Mouse (Mus musculus) cerebellum, postnatal 25 days (tissue): ENCODE results near the gene Gucd1.
"Not testable (repeated sequence)": the region's sequence is repeated elsewhere in the genome, so short reads cannot be mapped to it uniquely, and the experiment has no call there.

Source experiments
- DNase-seq, 2 experiments: peaks; one replicate each; pipeline ENCODE4 v3.0.0; 2021; ENCODE audit warnings: mixed read lengths in 2 of 2

The Gucd1 gene

GRCm38 (mm10) chr10:75364214-75364690, 153.5 kb downstream of the Gucd1 start:
- DNase-seq: peak; percentile 63 to 79

GRCm38 (mm10) chr10:75355341-75355740, 162.4 kb downstream of the Gucd1 start:
- no peak for DNase-seq

- not testable (repeated sequence) for DNase-seq
These were observed 163.9 kb downstream of the Gucd1 start for GRCm38 (mm10) chr10:75353838-75354241.

GRCm38 (mm10) chr10:75352541-75352940, 165.2 kb downstream of the Gucd1 start:
- no peak for DNase-seq

GRCm38 (mm10) chr10:75350564-75350963, 167.2 kb downstream of the Gucd1 start:
- DNase-seq: no peak

GRCm38 (mm10) chr10:75345265-75345664, 172.5 kb downstream of the Gucd1 start:
- DNase-seq: peak in 1 of 2 experiments; percentile 30

GRCm38 (mm10) chr10:75344563-75344962, 173.2 kb downstream of the Gucd1 start:
- not testable (repeated sequence) for DNase-seq

GRCm38 (mm10) chr10:75341936-75342335, 175.8 kb downstream of the Gucd1 start:
- no peak for DNase-seq

- no peak for DNase-seq
These were observed 178.4 kb downstream of the Gucd1 start for GRCm38 (mm10) chr10:75339377-75339776.

GRCm38 (mm10) chr10:75338852-75339251, 178.9 kb downstream of the Gucd1 start:
- DNase-seq: no peak

GRCm38 (mm10) chr10:75337231-75337630, 180.5 kb downstream of the Gucd1 start:
- DNase-seq: no peak

GRCm38 (mm10) chr10:75335075-75335474, 182.7 kb downstream of the Gucd1 start:
- DNase-seq: no peak

GRCm38 (mm10) chr10:75334175-75334574, 183.6 kb downstream of the Gucd1 start:
- DNase-seq: no peak

GRCm38 (mm10) chr10:75333176-75333776, 184.5 kb downstream of the Gucd1 start:
- DNase-seq: peak; percentile 64 to 65

GRCm38 (mm10) chr10:75332268-75332667, 185.5 kb downstream of the Gucd1 start:
- DNase-seq: no peak

GRCm38 (mm10) chr10:75328201-75328704, 189.5 kb downstream of the Gucd1 start:
- no peak for DNase-seq

- no peak for DNase-seq
These were observed 190.7 kb downstream of the Gucd1 start for GRCm38 (mm10) chr10:75327081-75327480.

- no peak for DNase-seq
These were observed 191.2 kb downstream of the Gucd1 start for GRCm38 (mm10) chr10:75326553-75326952.

- no peak for DNase-seq
These were observed 192.0 kb downstream of the Gucd1 start for GRCm38 (mm10) chr10:75325821-75326220.

- DNase-seq: no peak
These were observed 193.4 kb downstream of the Gucd1 start for GRCm38 (mm10) chr10:75324391-75324790.

- DNase-seq: peak in 1 of 2 experiments; percentile 3
These were observed 193.8 kb downstream of the Gucd1 start for GRCm38 (mm10) chr10:75323986-75324385.

- DNase-seq: peak in 1 of 2 experiments; percentile 15
These were observed 194.8 kb downstream of the Gucd1 start for GRCm38 (mm10) chr10:75322966-75323365.

- no peak for DNase-seq
These were observed 197.5 kb downstream of the Gucd1 start for GRCm38 (mm10) chr10:75320321-75320720.

- DNase-seq: no peak
These were observed 199.6 kb downstream of the Gucd1 start for GRCm38 (mm10) chr10:75318206-75318605.
